Mouse (Mus musculus): ENCODE measurements around the gene Agpat1. TPM values are rescaled to one million over a fixed set of nuclear protein-coding genes. Genes with fewer than 3 reads are reported as not detected.

Gene Agpat1
- total RNA-seq, 2 experiments from 2014 or later: 106 to 112 TPM

DNA sequence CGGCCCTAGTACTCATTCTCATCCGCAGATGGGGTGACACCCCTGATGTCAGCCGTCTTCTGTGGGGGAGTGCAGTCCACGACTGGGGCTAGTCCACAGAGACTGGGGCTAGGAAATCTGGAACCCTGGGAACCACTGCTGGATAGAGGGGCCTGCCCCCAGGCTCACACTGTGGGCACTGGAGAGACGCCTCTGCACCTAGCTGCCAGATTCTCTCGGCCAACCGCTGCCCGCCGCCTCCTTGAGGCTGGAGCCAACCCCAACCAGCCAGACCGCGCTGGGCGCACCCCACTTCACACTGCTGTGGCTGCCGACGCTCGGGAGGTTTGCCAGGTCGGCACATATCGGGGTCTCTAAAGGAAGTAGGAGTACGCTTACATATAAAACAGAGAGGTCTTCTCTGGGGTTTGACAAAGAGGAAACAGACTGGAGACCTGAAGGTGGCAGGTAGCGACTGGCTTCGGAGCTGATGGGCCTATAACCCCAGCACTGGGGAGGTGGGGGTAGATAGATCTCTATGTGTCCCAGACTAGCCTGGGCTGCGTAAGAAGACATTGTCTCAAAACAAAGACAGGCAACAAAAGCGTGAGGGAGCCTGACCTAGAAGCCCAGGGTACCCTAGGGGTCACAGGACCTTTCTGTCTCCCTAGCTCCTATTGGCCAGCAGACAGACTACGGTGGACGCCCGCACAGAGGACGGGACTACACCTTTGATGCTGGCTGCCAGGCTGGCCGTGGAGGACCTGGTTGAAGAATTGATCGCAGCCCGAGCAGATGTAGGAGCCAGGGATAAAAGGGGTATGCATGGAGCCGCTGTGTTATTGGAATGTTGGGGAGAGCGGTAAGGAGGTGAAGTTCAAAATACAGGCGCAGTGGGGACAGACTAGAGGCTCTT is 17.9 kb upstream of the Agpat1 start:
- no peak for DNase-seq (ENCODE audit: low spot score in 2 of 2)

DNA sequence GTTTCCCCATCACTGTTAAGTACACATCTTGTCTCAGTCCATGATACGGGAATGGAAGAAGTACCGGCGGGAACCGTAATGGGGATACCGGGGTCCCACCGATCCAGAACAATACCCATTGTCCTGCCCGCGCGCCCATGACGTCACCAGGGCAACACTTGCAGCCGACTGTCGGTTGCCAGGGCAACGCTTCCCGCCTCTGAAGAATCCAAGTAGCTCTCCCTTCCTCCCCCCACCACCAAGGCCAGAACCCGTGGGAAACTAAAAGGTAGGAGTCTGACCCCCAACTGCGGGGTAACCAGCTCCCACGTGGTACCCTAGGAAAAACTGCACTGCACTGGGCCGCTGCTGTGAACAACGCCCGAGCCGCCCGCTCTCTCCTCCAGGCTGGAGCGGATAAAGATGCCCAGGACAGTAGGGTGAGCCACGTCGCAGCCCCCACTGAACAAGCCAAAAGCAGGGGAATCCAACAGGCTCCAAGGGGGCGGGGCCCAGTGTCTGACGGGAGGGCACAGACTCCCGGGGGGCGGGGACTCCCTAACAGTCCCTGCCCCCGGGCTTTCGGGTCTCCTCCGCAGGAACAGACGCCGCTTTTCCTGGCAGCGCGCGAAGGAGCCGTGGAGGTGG is 17.2 kb upstream of the Agpat1 start:
- DNase-seq (ENCODE audit: low spot score in 2 of 2): peak; percentile 64 to 83

DNA sequence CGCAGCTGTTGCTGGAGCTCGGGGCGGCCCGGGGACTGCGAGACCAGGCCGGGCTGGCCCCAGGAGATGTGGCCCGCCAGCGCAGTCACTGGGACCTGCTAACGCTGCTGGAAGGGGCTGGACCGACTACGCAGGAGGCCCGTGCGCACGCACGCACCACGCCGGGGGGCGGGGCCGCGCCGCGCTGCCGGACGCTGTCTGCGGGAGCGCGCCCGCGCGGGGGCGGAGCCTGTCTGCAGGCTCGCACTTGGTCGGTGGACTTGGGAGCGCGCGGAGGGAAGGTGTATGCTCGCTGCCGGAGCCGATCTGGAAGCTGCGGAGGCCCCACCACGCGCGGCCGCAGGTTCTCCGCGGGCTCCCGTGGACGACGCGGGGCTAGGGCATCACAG is 16.6 kb upstream of the Agpat1 start:
- DNase-seq (ENCODE audit: low spot score in 2 of 2): peak; percentile 97 to 98

DNA sequence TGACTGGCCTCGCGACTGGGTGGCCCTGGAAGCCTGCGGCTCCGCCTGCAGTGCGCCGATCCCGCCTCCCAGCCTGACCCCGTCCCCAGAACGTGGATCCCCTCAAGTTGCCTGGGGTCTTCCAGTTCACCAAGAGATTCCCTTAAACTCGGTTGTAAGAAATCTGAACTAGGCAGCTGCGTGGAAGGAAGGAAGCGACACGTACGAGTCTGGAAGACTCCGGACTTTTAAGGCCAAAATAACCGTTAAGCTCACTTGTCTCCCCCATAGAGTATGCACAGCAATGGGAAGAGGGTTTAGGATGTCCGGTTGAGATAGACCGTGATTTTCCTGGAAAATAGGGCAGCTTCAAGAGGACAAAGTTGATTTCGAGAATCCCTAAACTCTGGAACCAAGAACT is 16.2 kb upstream of the Agpat1 start:
- DNase-seq (ENCODE audit: low spot score in 2 of 2): no peak

DNA sequence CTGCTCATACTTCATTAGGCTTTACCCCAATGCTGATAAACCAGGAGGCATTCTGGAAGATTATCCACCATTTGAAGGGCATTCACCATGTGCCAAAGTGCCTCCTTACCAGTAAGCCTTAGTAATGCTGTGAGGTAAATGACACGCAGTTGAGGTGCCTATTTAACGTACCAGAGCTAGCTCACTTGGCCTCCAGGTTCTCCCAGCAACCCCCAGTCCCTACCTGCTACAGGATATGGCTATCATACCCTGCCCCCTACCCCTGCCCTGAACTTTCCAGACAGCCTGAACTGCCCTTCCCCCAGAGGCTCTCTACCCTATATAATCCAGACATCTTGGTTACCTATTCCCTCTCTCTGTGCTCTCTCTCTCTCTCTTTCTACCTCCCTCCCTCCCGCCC is 15.3 kb upstream of the Agpat1 start:
- no peak for DNase-seq (ENCODE audit: low spot score in 2 of 2)

DNA sequence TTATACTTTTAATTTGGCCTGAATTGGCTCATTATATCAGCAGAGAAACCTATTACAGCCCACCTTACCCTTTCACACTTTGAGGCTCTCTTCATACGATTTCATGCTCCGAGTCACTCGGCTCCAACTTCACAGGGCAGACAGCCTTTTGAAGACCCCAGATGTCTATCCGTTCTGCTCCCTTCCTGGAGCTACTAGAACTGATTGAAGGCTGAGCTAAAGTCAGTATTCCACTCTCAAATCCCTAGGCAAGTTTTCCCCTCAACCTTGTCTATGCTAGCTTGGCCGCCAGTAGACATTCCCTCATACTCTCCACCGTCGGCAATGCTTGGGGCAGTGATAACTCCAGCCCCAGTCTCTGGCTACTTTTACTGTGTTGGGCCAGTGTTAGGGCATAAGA is 14.9 kb upstream of the Agpat1 start:
- no peak for DNase-seq (ENCODE audit: low spot score in 2 of 2)

DNA sequence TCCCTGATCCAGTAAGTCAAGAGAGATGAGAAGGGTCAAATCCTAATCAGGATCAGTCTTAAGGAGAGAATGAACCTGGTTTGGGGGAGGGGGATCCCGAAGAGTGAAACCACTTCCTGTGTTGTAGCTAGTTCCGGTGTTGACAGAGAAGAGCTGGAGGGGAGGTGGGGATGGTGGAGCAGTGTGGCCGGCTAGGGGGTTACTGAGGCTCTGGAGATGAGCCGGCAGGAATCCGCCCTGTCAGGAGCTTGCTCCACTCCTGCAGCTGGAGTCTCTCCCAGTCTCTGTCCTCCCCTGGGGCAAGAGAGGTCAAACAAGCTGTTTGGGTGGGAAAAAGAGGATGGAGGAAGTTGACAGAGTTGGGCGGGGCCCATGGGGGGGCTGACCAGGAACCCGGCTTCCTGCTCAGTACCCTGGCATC is 14.4 kb upstream of the Agpat1 start, which contains the start of gene Gpsm3:
Gene Gpsm3 (plus strand): TSS at position 126 of the 421 bp plus-strand sequence.
- DNase-seq (ENCODE audit: low spot score in 2 of 2): no peak

DNA sequence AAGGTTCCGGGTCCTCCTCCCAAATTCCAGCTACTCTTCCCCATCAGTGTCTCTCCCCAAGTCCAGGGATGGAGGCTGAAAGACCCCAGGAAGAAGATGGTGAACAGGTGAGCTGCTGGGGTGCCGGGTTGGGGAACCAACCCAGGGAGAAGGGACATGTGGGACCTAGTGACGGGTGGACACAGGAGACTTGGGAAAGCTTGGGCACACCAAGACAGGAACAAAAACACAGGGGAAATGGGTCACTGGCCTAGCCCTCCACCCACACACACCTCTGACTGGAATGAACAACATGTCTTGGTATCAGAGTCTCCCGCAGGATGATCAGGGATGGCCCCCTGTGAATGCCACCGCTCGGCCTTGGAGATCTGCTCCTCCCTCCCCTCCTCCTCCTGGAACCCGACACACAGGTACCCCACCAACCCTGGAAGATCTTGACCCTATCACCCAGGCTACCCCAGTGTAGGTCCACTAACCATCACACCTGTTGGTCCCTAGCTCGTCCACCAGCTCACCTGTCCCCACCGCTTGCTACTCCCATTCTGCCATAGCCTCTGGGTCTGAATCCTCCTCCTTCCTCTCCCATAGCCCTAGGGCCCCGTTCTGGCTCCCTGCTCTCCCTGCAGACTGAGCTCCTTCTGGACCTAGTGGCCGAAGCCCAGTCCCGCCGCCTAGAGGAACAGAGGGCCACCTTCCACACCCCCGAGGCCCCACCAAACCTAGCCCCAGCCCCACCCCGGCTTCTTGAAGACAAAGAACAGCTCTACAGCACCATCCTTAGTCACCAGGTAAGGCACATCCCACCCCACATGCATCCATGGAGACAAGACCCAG is 13.7 kb upstream of the Agpat1 start:
- no peak for DNase-seq (ENCODE audit: low spot score in 2 of 2)

DNA sequence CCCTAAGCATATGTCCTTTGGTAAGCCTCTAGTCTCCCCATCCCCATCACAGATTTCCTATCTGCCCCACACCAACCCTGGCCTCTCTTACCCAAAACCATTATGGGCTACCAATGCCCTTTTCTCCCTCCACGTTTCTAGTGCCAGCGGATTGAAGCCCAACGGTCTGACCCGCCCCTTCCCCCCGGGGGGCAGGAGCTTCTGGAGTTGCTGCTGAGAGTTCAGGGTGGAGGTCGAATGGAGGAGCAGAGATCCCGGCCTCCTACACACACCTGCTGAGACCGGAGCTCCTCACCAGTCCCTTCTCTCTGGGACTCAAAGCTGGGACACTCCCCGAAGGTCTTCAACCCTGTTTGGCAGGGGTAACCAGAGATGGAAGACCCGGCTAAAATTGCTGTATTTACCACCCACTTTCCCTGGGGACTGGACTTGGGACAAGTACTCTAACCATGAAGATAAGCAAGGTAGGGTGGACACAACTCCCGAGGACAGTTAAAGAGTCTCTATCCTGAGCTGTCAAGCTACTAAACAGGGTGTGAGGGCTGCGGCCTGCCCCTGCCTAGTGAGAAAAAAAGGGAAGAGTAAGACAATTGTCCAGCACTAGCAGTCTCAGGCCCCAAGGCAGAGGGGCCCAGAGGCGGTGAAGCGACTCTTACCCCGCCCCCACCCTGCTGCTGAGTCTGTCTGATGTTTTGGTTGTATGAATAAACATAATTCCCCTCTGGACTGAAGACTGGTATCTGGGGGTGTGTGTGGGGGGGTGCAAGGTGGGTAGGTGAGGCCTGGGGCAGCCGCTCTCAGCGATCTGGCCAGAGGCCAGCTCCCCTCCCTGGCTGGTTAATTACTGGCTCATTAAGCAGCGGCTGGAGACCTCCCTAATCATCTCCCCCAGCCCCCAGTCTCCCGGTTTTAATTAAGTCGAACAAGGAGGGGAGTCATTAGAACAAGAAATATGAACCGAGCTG is 12.8 kb upstream of the Agpat1 start, which contains the start of gene Pbx2:
Gene Pbx2 (plus strand): TSS at position 238 of the 965 bp plus-strand sequence.
- DNase-seq (ENCODE audit: low spot score in 2 of 2): no peak

DNA sequence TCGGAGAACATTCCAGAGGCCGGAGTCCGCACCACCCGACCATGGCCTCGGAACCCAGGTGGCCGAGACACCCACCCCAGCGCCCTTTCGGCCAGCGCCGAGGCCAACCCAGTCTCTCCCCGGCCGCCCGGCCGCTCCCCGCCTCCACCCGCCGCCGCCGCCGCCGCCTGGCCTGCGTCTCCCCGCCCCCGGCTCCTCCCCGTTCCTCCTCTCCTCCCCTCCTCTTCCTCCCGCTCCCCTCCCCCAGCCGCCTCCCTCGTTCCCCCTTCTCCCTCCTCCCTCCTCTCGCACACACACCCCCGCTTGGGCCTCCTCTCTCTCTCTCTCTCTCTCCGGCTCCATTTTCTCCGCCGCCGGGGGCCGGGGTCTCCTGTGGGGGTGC is 12.1 kb upstream of the Agpat1 start:
- DNase-seq (ENCODE audit: low spot score in 2 of 2): peak; percentile 88 to 90

DNA sequence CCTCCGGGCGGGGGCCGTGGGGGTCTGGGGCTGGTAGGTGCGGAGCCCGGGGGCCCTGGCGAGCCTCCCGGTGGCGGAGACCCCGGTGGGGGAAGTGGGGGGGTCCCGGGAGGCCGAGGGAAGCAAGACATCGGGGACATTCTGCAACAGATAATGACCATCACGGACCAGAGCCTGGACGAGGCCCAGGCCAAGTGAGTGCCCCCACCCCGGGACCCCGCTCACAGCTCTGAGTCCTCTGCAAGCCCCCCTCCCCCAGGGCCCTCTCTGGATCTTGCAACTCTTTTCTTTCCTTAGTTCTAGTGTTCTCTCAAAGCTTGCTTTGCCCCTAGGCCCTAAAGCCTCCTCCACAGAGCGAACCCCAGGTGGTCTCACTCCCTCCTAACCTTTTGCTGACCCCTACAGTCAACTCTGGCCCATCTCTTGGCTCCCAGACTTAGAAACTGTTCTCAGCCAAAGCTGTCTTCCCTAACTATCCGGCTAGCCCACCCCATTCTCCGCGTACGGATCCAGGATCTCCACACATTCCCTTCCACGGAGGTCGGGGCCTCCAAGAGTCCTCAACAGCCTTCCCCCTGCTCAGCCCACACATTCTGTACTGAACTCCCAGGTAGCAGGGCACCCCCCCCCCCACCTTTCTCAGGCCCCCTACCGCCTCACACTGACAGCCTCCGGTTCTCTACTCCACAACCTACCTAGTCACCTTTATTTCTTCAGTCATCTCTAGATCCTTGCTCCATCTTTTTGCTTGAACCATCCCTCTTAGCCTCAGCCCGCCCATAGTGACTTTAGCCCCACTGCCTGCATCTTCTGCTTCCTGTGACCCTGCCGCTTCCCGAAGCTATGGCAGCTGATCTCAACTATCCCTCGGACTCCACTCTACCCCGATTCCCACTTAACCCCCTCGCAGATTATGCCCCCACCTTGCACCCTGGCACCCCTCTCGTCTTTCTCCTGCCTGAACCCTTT is 11.2 kb upstream of the Agpat1 start:
- no peak for DNase-seq (ENCODE audit: low spot score in 2 of 2)

DNA sequence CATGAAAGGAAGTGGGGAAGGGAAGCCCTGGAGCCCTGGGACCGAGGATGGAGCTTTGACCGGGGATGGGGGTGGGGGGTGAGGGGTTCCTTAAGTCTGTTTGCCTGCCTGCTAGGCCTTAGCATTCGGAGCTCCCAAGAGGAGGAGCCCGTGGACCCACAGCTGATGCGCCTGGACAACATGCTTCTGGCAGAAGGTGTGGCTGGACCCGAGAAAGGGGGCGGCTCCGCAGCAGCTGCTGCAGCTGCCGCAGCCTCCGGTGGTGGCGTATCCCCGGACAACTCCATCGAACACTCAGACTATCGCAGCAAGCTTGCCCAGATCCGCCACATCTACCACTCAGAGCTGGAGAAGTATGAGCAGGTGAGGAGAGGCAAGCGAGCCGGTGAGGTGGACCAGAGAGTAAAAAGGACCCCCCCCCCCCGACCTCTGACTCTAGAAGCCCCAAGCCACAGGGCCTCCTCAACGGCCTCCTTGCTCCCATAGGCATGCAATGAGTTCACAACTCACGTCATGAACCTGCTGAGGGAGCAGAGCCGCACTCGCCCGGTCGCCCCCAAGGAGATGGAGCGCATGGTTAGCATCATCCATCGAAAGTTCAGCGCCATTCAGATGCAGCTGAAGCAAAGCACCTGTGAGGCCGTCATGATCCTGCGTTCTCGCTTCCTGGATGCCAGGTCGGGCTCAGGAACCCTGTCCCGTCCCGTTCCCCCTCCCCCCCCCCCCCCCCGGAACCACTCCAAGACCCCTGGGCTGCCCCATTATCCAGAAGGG is 10.1 kb upstream of the Agpat1 start:
- DNase-seq (ENCODE audit: low spot score in 2 of 2): no peak

DNA sequence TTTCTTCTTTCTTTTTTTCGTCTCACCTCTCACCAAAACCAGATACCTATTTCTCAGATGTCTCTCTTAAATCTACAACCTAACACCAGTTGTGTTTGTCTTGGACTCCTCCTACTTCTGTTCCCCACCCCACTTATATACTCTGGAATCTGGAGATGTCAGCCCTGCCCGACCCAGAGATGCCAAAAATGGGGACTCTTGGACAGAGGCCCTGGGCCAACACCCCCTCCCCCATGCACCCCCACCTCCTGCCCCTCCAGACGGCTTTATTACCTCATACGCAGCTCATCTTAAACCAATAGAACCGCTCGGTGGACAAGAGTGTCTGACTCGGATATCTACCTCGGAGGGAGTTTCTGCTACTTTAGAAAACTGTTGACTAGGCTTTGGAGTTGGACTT is 8.0 kb upstream of the Agpat1 start:
- DNase-seq (ENCODE audit: low spot score in 2 of 2): no peak

DNA sequence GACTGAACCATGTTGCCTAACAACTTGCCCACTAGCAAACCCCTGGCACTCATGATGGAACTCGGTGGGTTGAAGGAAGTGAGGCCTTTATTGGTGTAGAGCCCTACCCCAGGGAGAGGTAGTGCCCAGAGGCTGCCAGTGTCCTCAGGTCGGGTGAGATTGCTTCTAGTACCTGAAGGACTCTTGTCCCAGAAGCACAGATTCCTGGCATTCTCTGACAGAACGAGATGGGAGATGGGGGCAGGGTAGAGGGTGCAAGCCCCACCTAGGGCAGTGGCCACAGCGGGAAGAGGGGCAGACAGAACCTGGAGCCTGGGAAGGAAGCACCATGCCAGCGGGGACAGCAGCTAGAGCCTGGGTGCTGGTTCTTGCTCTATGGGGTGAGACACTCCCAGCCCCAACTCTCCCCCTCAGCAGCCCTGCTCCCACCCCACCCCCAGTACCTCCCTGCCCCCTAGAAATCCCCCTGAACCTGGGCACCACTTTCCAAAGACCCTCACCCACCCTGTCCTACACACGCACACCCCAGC is 6.4 kb upstream of the Agpat1 start, which contains the start of gene Ager:
Gene Ager (plus strand): TSS at position 297 of the 530 bp plus-strand sequence.
- DNase-seq (ENCODE audit: low spot score in 2 of 2): no peak

DNA sequence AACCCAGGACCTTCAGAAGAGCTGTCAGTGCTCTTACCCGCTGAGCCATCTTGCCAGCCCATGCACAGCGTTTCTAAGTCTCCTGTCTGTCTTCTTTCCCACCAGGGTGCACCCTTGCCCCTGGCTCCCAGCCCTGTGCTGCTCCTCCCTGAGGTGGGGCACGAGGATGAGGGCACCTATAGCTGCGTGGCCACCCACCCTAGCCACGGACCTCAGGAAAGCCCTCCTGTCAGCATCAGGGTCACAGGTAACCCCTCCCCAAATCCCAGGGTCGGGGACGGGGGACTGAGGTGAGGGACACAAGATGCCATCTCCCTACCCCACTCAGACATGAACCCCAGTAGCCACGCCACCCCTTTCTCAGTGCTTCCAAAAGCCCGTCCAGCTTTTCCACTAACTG is 4.2 kb upstream of the Agpat1 start:
- no peak for DNase-seq (ENCODE audit: low spot score in 2 of 2)

DNA sequence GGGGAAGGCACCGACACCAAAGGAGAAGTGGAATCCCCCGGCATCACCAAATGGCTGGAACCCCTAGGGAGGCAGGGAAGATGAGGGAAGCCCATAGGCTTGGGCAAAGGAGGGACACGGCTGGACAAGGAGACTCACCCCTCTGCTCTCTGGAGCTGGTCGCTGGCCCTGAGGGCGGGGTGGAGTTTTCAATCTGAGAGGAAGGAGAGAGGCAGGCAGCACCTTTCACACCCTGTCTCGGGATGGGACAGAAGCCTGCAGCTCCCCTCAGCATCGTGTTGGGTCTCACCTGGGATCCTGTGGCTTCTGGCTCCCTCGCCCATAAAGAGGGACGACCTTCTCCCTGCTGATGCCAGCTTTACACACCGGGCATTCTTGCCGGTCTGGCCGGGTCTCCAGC is 2.3 kb upstream of the Agpat1 start:
- no peak for DNase-seq (ENCODE audit: low spot score in 2 of 2)

DNA sequence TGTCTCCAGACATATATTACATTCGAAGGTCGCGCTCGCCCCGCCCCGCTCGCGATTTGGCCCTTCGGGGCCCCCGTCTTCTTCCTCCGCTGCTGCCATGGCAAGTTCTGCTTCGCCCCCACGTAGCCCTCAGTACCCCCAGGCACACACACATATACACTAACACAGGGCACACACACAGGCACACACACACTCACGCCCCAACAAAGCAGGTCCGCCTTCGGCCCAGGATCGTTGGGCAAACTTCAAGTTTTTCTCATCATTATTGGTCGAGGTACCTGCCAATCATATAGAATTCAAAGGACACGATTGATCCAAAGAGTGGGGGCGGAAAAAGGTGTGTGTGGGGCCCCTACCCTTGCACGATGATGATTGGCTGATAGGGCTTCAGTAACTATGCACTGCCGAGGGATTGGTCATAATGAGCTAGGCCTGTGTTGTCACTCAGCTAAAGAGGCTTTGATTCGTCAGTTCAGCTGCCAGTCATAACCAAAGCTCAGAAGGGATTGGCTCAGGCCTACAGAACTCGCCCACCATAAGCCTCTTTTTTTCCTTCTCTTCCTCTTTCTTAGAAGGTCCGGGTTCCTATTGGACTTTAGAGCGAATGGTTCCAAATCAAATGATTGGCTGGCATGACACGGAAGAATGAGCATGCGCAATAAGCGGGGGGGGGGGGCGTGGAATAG is 544 bp upstream of the Agpat1 start, which contains the start of gene Rnf5:
Gene Rnf5 (minus strand): TSS at position 316 of the 686 bp plus-strand sequence.
- peak; percentile 90 to 92 for DNase-seq (ENCODE audit: low spot score in 2 of 2)
